Mouse (Mus musculus) C2C12 (cell line): ENCODE data around the gene Prkcz. TPM values are rescaled to one million over a fixed set of nuclear protein-coding genes. Genes with fewer than 3 reads are reported as not detected.
A peak's percentile ranks its signal among the peaks of the same experiment; 100 is the strongest.

Source experiments
- H3K27me3 ChIP-seq: one replicate; pipeline ENCODE4 v1.6.1; 2011; ENCODE audit not compliant: control insufficient read depth, insufficient read depth, insufficient read length
- H3K36me3 ChIP-seq: one replicate; pipeline ENCODE4 v1.6.1; 2011; ENCODE audit not compliant: control insufficient read depth, insufficient read depth
- H3K4me3 ChIP-seq: one replicate; pipeline ENCODE4 v1.5.1; 2011; ENCODE audit warnings: mild to moderate bottlenecking, control low read depth; ENCODE audit not compliant: poor library complexity, insufficient read depth, severe bottlenecking
- H3K79me2 ChIP-seq: one replicate; pipeline ENCODE4 v1.6.1; 2011; ENCODE audit not compliant: control insufficient read depth, insufficient read depth
- H3K79me3 ChIP-seq: one replicate; pipeline ENCODE4 v1.6.1; 2011; ENCODE audit warnings: low read depth, control low read depth
- H3ac ChIP-seq: one replicate; pipeline ENCODE3; 2011; ENCODE audit warnings: low read depth; ENCODE audit not compliant: control insufficient read depth, insufficient read length
- CEBPB ChIP-seq: IDR thresholded peaks from one replicate; pipeline ENCODE4 v1.6.1; 2011; ENCODE audit warnings: low read depth, mild to moderate bottlenecking, control low read depth, moderate library complexity
- CTCF ChIP-seq: IDR thresholded peaks from one replicate; pipeline ENCODE4 v1.5.1; 2011; ENCODE audit not compliant: control insufficient read depth, insufficient read depth, insufficient read length
- FOSL1 ChIP-seq: IDR thresholded peaks from one replicate; pipeline ENCODE4 v1.8.0; 2011; ENCODE audit warnings: mild to moderate bottlenecking, low read length; ENCODE audit not compliant: poor library complexity, insufficient read depth, severe bottlenecking
- MAX ChIP-seq: IDR thresholded peaks from one replicate; pipeline ENCODE4 v1.6.1; 2011; ENCODE audit warnings: mild to moderate bottlenecking, control low read depth
- MYOD1 ChIP-seq: IDR thresholded peaks from one replicate; pipeline ENCODE4 v1.6.1; 2011; ENCODE audit warnings: low read depth; ENCODE audit not compliant: control insufficient read depth, insufficient read length
- MYOG ChIP-seq: IDR thresholded peaks from one replicate; pipeline ENCODE4 v1.6.1; 2011; ENCODE audit not compliant: control insufficient read depth, insufficient read length; ENCODE audit errors: extremely low read depth
- USF1 ChIP-seq: IDR thresholded peaks from one replicate; pipeline ENCODE4 v1.6.1; 2011; ENCODE audit warnings: low read depth, mild to moderate bottlenecking, control low read depth, moderate library complexity
- polyA plus RNA-seq: library from polyadenylated mRNA; unstranded; fragments of >200 nt; fragmentation: generic; extraction: Trizol; gene quantifications from one replicate; pipeline ENCODE4 v1.2.1, GENCODE M21; 2012; ENCODE audit warnings: missing spikeins

Prkcz gene
- polyA plus RNA-seq, 1 experiment, result 0.06 TPM

DNA sequence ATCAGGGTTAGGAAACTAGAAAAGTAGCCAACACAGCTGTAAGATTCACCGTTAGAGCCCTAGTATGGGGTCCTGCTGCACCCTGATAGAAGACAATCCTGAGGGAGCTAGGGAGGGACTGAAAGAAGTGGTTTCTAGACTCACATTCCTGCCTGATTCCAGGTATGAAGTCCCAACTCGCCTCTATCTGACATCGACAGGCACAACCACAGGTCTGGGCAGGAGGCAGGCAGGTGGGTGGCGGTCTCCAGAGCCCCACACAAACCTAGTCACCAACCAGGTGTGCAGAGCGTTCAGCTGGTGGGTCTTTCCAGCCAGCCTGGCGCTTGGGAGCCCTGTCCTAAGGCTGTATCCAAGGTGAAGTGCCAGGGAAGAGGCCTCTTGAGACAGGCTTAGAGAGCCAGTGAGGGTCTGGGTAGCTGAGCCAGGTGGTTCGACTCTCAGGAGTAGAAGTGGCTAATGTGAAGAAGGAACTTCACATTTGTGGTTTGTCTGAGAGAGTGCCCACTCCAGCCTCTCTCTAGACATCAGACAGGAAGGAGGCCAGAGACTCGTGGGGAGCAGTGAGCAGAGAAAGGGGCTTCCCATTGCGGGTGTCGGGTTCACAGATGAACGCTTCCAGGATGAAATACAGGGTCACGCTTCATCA lies 124.3 kb downstream of the Prkcz start:
- H3K36me3 ChIP-seq, result no peaks in the 10 kb centered on the region
- no peaks in the 10 kb centered on the region for H3K79me3 ChIP-seq
- no peak overlapping the region for H3K4me3 ChIP-seq
- no peaks in the 10 kb centered on the region for H3K27me3 ChIP-seq
- H3ac ChIP-seq, result no peak overlapping the region
- TF ChIP-seq MYOD1, result no peak
- TF ChIP-seq USF1, result no peak
- no peak for TF ChIP-seq FOSL1
- no peak for TF ChIP-seq MAX
- no peak for TF ChIP-seq CEBPB
- TF ChIP-seq CTCF, result no peak
- no peak for TF ChIP-seq MYOG
- no peaks in the 10 kb centered on the region for H3K79me2 ChIP-seq

DNA sequence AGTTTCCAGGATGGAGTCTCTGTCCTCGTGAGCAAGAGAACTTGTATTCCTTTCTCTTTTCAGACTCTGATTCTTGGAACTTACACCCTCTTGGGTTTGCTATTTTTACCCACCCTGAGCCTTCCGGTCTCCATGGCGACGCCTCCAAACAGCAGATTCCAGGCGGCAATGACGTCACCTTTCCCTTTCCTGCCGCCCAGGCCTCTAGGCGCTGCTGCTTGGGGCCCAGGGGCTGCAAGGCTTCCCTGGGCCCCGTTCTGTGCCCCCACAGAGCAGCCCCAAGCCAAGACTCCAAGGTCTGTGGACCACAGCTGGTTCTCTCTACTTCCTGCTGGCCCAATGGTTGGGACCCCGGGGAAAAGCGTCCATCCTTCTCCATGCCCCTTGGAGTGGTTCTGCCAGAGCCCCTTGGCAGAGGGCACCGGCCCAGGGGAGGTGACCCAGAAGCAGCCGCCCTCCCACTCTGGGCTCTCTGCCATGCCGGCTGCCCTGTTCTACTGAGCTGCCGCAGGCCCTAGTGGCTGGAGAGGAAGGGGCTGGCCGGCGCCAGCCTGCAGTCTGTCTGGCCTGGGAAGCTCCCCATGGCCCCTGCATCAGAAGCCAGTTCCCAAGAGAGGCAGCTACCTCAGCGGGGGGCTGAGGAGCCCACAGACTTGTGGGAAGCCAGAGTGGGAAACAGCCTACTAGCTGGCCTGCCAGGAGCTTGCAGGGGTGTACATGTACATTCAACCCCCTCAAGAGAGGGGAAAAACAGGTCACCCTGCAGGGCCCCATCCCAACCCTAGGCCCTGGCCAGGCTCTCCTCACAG lies 125.6 kb downstream of the Prkcz start:
- Histone ChIP-seq H3K4me3 (no peak overlapping the region), H3ac (peak overlapping the region; percentile 67)

DNA sequence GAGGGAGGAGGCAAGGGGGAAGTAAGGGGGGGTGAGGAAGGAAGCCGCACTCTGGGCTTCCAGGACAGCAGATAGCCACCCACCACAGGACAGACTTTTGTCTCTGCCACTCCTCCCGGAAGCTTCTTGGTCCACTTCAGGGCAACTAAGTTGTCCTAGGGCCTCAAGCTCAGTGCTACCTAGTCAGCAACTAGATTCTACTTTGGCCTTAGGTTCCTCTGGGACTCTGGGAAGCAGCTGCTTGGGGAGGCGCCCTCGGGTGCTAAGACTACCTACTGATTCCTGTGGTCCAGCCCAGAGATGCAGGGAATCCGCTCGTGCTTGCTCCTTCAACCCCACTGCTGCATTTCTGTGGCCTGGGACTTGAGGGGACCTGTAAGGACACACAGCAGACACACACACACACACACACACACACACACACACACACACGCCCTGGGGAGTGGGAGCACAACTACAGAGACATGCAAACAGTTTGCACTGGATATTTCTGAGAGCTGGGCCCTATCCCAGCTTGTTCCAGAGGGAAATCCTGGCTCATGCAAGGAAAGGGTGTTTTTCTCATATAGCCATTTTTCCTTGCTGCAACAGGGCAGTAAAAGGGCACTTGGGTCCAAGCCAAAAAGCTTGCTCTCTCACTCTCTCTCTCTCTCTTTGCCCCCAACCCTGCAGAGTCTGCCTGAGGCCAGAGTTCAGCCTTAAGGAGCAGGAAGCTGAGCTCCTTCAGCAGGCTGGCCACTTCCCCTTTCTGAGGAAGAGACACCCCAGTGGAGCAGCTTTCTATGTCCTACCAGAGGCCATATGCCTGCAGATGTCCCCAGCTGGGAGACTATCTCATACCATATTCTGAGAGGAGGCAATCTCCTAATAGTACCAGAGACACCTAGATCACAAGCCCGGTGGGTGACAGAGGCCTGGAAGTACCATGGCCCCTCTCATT lies 126.5 kb downstream of the Prkcz start:
- no peak for TF ChIP-seq CEBPB
- no peak for TF ChIP-seq FOSL1
- no peak for TF ChIP-seq MYOG
- TF ChIP-seq USF1, result no peak
- no peak for TF ChIP-seq MYOD1
- no peak for TF ChIP-seq MAX
- TF ChIP-seq CTCF, result no peak
- Histone ChIP-seq H3ac (peak overlapping the region; percentile 29), H3K79me2 (no peaks in the 10 kb centered on the region), H3K4me3 (no peak overlapping the region), H3K79me3 (no peaks in the 10 kb centered on the region), H3K36me3 (no peaks in the 10 kb centered on the region), H3K27me3 (no peaks in the 10 kb centered on the region)

More for the DNA sequence above, 125.6 kb downstream of the Prkcz start:
- TF ChIP-seq CTCF (no peak), MYOD1 (no peak), MAX (no peak)
- Histone ChIP-seq H3K36me3 (no peaks in the 10 kb centered on the region), H3K79me3 (no peaks in the 10 kb centered on the region), H3K27me3 (no peaks in the 10 kb centered on the region), H3K79me2 (no peaks in the 10 kb centered on the region)

DNA sequence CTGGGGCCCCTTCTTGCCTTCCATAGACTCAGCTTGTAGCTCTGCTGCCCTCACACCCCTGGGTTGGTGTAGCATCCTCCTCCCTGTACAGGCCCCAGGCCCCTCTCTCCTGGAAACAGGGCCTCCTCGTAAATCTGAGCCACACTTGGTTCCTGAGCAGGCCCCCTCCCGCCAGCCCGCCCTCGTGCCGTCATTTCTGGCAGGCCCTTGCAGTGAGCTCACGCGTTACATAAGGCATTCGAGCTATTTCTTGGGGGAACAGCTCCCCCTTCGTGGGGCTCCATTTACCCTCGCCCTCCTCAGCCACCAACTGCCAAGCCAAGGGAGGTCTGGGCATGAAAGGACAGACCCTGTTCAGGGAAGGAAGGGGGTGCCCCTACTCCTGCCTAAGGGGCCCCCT lies 127.3 kb downstream of the Prkcz start:
- Histone ChIP-seq H3K36me3 (no peaks in the 10 kb centered on the region), H3ac (no peak overlapping the region), H3K79me2 (no peaks in the 10 kb centered on the region), H3K27me3 (no peaks in the 10 kb centered on the region), H3K79me3 (no peaks in the 10 kb centered on the region), H3K4me3 (no peak overlapping the region)
- TF ChIP-seq MYOD1 (no peak), MAX (no peak), CEBPB (no peak), FOSL1 (no peak), MYOG (no peak), USF1 (no peak), CTCF (no peak)

DNA sequence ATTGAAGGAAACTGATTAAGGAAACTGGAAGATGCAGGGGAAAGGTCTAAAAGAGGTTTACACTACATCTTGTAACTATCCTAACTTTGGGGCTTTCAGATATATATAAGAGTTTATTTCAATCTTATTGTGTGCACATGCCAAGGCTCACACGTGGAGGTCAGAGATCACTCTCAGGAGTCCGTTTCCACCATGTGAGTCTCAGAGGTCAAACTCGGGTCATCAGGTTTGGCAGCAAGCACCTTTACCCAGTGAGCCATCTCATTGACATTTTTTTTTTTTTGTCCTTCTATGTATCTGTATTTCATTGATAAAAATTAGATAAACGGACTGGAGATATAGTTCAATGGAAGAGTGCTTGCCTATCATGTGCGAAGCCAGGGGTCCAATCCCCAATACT lies 132.7 kb downstream of the Prkcz start:
- Histone ChIP-seq H3K27me3 (no peaks in the 10 kb centered on the region), H3K36me3 (no peaks in the 10 kb centered on the region), H3K79me2 (no peaks in the 10 kb centered on the region), H3K79me3 (no peaks in the 10 kb centered on the region), H3ac (no peak overlapping the region), H3K4me3 (no peak overlapping the region)
- TF ChIP-seq MAX, result no peak
- no peak for TF ChIP-seq MYOG
- no peak for TF ChIP-seq USF1
- TF ChIP-seq CEBPB, result no peak
- TF ChIP-seq CTCF, result no peak
- no peak for TF ChIP-seq MYOD1
- TF ChIP-seq FOSL1, result no peak
